Mouse (Mus musculus) neural tube, embryonic 15.5 days (tissue): ENCODE data around the gene Cmtm2b. TPM values are rescaled to one million over a fixed set of nuclear protein-coding genes. Genes with fewer than 3 reads are reported as not detected.

Experiments
- ATAC-seq: fragments of 200-750 bp; cut with Nextera tagmentation; 2 replicates; pipeline ENCODE4 v1.8.0; 2017; ENCODE audit warnings: mild to moderate bottlenecking, moderate TSS enrichment, moderate library complexity; ENCODE audit not compliant: low FRiP score
- H3K27ac ChIP-seq: fragments of 300-500 bp; sonication (generic); replicated peaks from 2 replicates; pipeline ENCODE4 v1.5.1; 2015; ENCODE audit warnings: mild to moderate bottlenecking, inconsistent platforms
- H3K27me3 ChIP-seq: fragments of 300-500 bp; sonication (generic); replicated peaks from 2 replicates; pipeline ENCODE4 v1.6.1; 2015; ENCODE audit warnings: inconsistent platforms
- H3K36me3 ChIP-seq: fragments of 300-500 bp; sonication (generic); 2 replicates; pipeline ENCODE4 v1.6.1; 2015; ENCODE audit warnings: inconsistent platforms
- H3K4me1 ChIP-seq: fragments of 300-500 bp; sonication (generic); 2 replicates; pipeline ENCODE4 v1.6.1; 2015; ENCODE audit warnings: inconsistent platforms
- H3K4me2 ChIP-seq: fragments of 300-500 bp; sonication (generic); 2 replicates; pipeline ENCODE4 v1.6.1; 2015; ENCODE audit warnings: inconsistent platforms, mild to moderate bottlenecking, moderate library complexity
- H3K4me3 ChIP-seq: fragments of 300-500 bp; sonication (generic); replicated peaks from 2 replicates; pipeline ENCODE4 v1.5.1; 2015; ENCODE audit warnings: mild to moderate bottlenecking, inconsistent platforms
- H3K9ac ChIP-seq: fragments of 300-500 bp; sonication (generic); replicated peaks from 2 replicates; pipeline ENCODE4 v1.6.1; 2015; ENCODE audit warnings: mild to moderate bottlenecking, inconsistent platforms
- H3K9me3 ChIP-seq: fragments of 300-500 bp; sonication (generic); replicated peaks from 2 replicates; pipeline ENCODE4 v1.6.1; 2016; ENCODE audit warnings: inconsistent platforms
- WGBS: fragments of 180-500 bp; shearing (Covaris S2); methylation state at CpG from one replicate; pipeline ENCODE4 v1.1.7; 2015; ENCODE audit warnings: mixed read lengths; 5-methylcytosine and 5-hydroxymethylcytosine counted together
- polyA plus RNA-seq: library from polyadenylated mRNA; unstranded; fragments of >200 nt; fragmentation: Nextera tagmentation; extraction: Ambion mirVana; gene quantifications from 2 replicates; pipeline ENCODE4 v1.2.1, GENCODE M21; 2015

The Cmtm2b gene
- polyA plus RNA-seq, 1 experiment from 2014 or later: not detected

- no peak overlapping the region for H3K4me2 ChIP-seq
- ATAC-seq: peak; percentile 40; the same call in 1 of the 2 replicates
- no peak overlapping the region for H3K9ac ChIP-seq
- no peaks in the 10 kb centered on the region for H3K9me3 ChIP-seq
- no peak overlapping the region for H3K27ac ChIP-seq
- H3K36me3 ChIP-seq: peaks cover 5% of the 10 kb centered on the region; the same call in 1 of the 2 replicates
- peaks cover 33% of the 10 kb centered on the region for H3K4me1 ChIP-seq
- WGBS: 18% methylated on average over 7 of the region's 7 CpGs
- no peaks in the 10 kb centered on the region for H3K27me3 ChIP-seq
- no peak overlapping the region for H3K4me3 ChIP-seq
Measured at GRCm38 (mm10) chr8:104343957-104344356, 21.9 kb downstream of the Cmtm2b start.

- Histone ChIP-seq H3K4me1 (peaks cover 29% of the 10 kb centered on the region), H3K9me3 (no peaks in the 10 kb centered on the region), H3K4me2 (no peak overlapping the region), H3K27ac (no peak overlapping the region), H3K9ac (no peak overlapping the region), H3K4me3 (no peak overlapping the region), H3K27me3 (no peaks in the 10 kb centered on the region), H3K36me3 (peaks cover 5% of the 10 kb centered on the region; the same call in 1 of the 2 replicates)
- 87% methylated on average over 5 of the region's 5 CpGs for WGBS
- no peak for ATAC-seq
Measured at GRCm38 (mm10) chr8:104344622-104345021, 22.6 kb downstream of the Cmtm2b start.

GRCm38 (mm10) chr8:104346706-104347105, 24.7 kb downstream of the Cmtm2b start:
- ATAC-seq: no peak
- no peak overlapping the region for H3K9ac ChIP-seq
- H3K4me2 ChIP-seq: no peak overlapping the region
- H3K4me1 ChIP-seq: peaks cover 9% of the 10 kb centered on the region
- H3K27ac ChIP-seq: no peak overlapping the region
- no peaks in the 10 kb centered on the region for H3K27me3 ChIP-seq
- 60% methylated on average over 12 of the region's 12 CpGs for WGBS
- H3K36me3 ChIP-seq: peaks cover 5% of the 10 kb centered on the region; the same call in 1 of the 2 replicates
- H3K9me3 ChIP-seq: no peaks in the 10 kb centered on the region
- no peak overlapping the region for H3K4me3 ChIP-seq

- Histone ChIP-seq H3K4me3 (no peak overlapping the region), H3K4me1 (peaks cover 4% of the 10 kb centered on the region; the same call in 1 of the 2 replicates), H3K9me3 (no peaks in the 10 kb centered on the region), H3K4me2 (no peak overlapping the region), H3K9ac (no peak overlapping the region), H3K27me3 (no peaks in the 10 kb centered on the region), H3K36me3 (peaks cover 13% of the 10 kb centered on the region; the same call in 1 of the 2 replicates), H3K27ac (no peak overlapping the region)
- 84% methylated on average over 5 of the region's 5 CpGs for WGBS
- no peak for ATAC-seq
Measured at GRCm38 (mm10) chr8:104348971-104349370, 26.9 kb downstream of the Cmtm2b start.

- 87% methylated on average over 13 of the region's 13 CpGs for WGBS
- ATAC-seq: no peak
Measured at GRCm38 (mm10) chr8:104350047-104350446, 28.0 kb downstream of the Cmtm2b start.

GRCm38 (mm10) chr8:104353186-104353585, 31.2 kb downstream of the Cmtm2b start:
- 62% methylated on average over 5 of the region's 5 CpGs for WGBS

More at GRCm38 (mm10) chr8:104350047-104350446, 28.0 kb downstream of the Cmtm2b start:
- no peak overlapping the region for H3K4me3 ChIP-seq
- H3K4me1 ChIP-seq: no peaks in the 10 kb centered on the region
- H3K4me2 ChIP-seq: no peak overlapping the region
- H3K9ac ChIP-seq: no peak overlapping the region
- no peaks in the 10 kb centered on the region for H3K9me3 ChIP-seq
- H3K27me3 ChIP-seq: no peaks in the 10 kb centered on the region
- H3K27ac ChIP-seq: no peak overlapping the region
- H3K36me3 ChIP-seq: peaks cover 24% of the 10 kb centered on the region

GRCm38 (mm10) chr8:104354504-104354903, 32.5 kb downstream of the Cmtm2b start:
- peaks cover 34% of the 10 kb centered on the region for H3K36me3 ChIP-seq
- H3K9ac ChIP-seq: no peak overlapping the region
- no peaks in the 10 kb centered on the region for H3K27me3 ChIP-seq
- 91% methylated on average over 10 of the region's 10 CpGs for WGBS
- H3K4me2 ChIP-seq: no peak overlapping the region
- no peak for ATAC-seq
- no peaks in the 10 kb centered on the region for H3K9me3 ChIP-seq
- H3K4me3 ChIP-seq: no peak overlapping the region
- peaks cover under 1% of the 10 kb centered on the region; the same call in 1 of the 2 replicates for H3K4me1 ChIP-seq
- no peak overlapping the region for H3K27ac ChIP-seq

More at GRCm38 (mm10) chr8:104353186-104353585, 31.2 kb downstream of the Cmtm2b start:
- no peaks in the 10 kb centered on the region for H3K4me1 ChIP-seq
- no peak overlapping the region for H3K9ac ChIP-seq
- H3K27me3 ChIP-seq: no peaks in the 10 kb centered on the region
- peaks cover 34% of the 10 kb centered on the region for H3K36me3 ChIP-seq
- H3K4me3 ChIP-seq: no peak overlapping the region
- H3K4me2 ChIP-seq: no peak overlapping the region
- H3K9me3 ChIP-seq: no peaks in the 10 kb centered on the region
- no peak for ATAC-seq
- no peak overlapping the region for H3K27ac ChIP-seq

- Histone ChIP-seq H3K27ac (no peak overlapping the region), H3K9me3 (no peaks in the 10 kb centered on the region), H3K4me3 (no peak overlapping the region), H3K4me1 (peaks cover 4% of the 10 kb centered on the region; the same call in 1 of the 2 replicates), H3K4me2 (no peak overlapping the region), H3K9ac (no peak overlapping the region), H3K36me3 (peaks cover 30% of the 10 kb centered on the region), H3K27me3 (no peaks in the 10 kb centered on the region)
- ATAC-seq: no peak
- WGBS: 81% methylated on average over 3 of the region's 3 CpGs
Measured at GRCm38 (mm10) chr8:104358637-104359036, 36.6 kb downstream of the Cmtm2b start.

- peaks cover 4% of the 10 kb centered on the region; the same call in 1 of the 2 replicates for H3K4me1 ChIP-seq
- ATAC-seq: no peak
- no peak overlapping the region for H3K4me2 ChIP-seq
- WGBS: 73% methylated on average over 15 of the region's 15 CpGs
- H3K4me3 ChIP-seq: no peak overlapping the region
- H3K9ac ChIP-seq: no peak overlapping the region
- H3K27me3 ChIP-seq: no peaks in the 10 kb centered on the region
- no peak overlapping the region for H3K27ac ChIP-seq
- H3K36me3 ChIP-seq: peaks cover 17% of the 10 kb centered on the region; the same call in 1 of the 2 replicates
- no peaks in the 10 kb centered on the region for H3K9me3 ChIP-seq
Measured at GRCm38 (mm10) chr8:104359778-104360456, 37.9 kb downstream of the Cmtm2b start.

- H3K4me1 ChIP-seq: peaks cover 23% of the 10 kb centered on the region
- no peak overlapping the region for H3K27ac ChIP-seq
- no peaks in the 10 kb centered on the region for H3K27me3 ChIP-seq
- H3K9me3 ChIP-seq: no peaks in the 10 kb centered on the region
- ATAC-seq: no peak
- 91% methylated on average over 9 of the region's 9 CpGs for WGBS
- H3K36me3 ChIP-seq: no peaks in the 10 kb centered on the region
- H3K9ac ChIP-seq: no peak overlapping the region
- no peak overlapping the region for H3K4me3 ChIP-seq
- no peak overlapping the region for H3K4me2 ChIP-seq
Measured at GRCm38 (mm10) chr8:104365695-104366094, 43.7 kb downstream of the Cmtm2b start.

- H3K4me1 ChIP-seq: peaks cover 23% of the 10 kb centered on the region
- H3K4me2 ChIP-seq: no peak overlapping the region
- ATAC-seq: no peak
- 27% methylated on average over 5 of the region's 5 CpGs for WGBS
- H3K27me3 ChIP-seq: no peaks in the 10 kb centered on the region
- no peak overlapping the region for H3K9ac ChIP-seq
- H3K4me3 ChIP-seq: no peak overlapping the region
- H3K36me3 ChIP-seq: no peaks in the 10 kb centered on the region
- no peak overlapping the region for H3K27ac ChIP-seq
- no peaks in the 10 kb centered on the region for H3K9me3 ChIP-seq
Measured at GRCm38 (mm10) chr8:104367398-104367797, 45.4 kb downstream of the Cmtm2b start.

- H3K27me3 ChIP-seq: no peaks in the 10 kb centered on the region
- H3K27ac ChIP-seq: peak overlapping the region; percentile 61
- H3K36me3 ChIP-seq: no peaks in the 10 kb centered on the region
- WGBS: 79% methylated on average over 12 of the region's 12 CpGs
- no peak overlapping the region for H3K9ac ChIP-seq
- no peak overlapping the region for H3K4me2 ChIP-seq
- ATAC-seq: no peak
- H3K9me3 ChIP-seq: no peaks in the 10 kb centered on the region
- H3K4me1 ChIP-seq: peaks cover 29% of the 10 kb centered on the region
- H3K4me3 ChIP-seq: no peak overlapping the region
Measured at GRCm38 (mm10) chr8:104369591-104369990, 47.6 kb downstream of the Cmtm2b start.
